Mouse (Mus musculus) lung, postnatal 36 days (tissue): Measurements from ENCODE around the gene Fgfr2.
"Not testable (repeated sequence)": the region's sequence is repeated elsewhere in the genome, so short reads cannot be mapped to it uniquely, and the experiment has no call there.

Experiments
- DNase-seq: peaks from one replicate; pipeline ENCODE4 v3.0.0; 2022; ENCODE audit warnings: mixed read lengths

The Fgfr2 gene

GRCm38 (mm10) chr7:132556575-132556974 is 566.6 kb downstream of the Fgfr2 start:
- DNase-seq = no peak

GRCm38 (mm10) chr7:132555911-132556310 is 567.2 kb downstream of the Fgfr2 start:
- no peak for DNase-seq

- DNase-seq = peak; percentile 35
Observed at GRCm38 (mm10) chr7:132554091-132554490, 569.1 kb downstream of the Fgfr2 start.

GRCm38 (mm10) chr7:132551351-132552126 is 571.6 kb downstream of the Fgfr2 start:
- DNase-seq = peak; percentile 98

- no peak for DNase-seq
Observed at GRCm38 (mm10) chr7:132547126-132547525, 576.0 kb downstream of the Fgfr2 start.

GRCm38 (mm10) chr7:132542427-132542826 is 580.7 kb downstream of the Fgfr2 start:
- no peak for DNase-seq

- no peak for DNase-seq
Observed at GRCm38 (mm10) chr7:132541566-132541965, 581.6 kb downstream of the Fgfr2 start.

GRCm38 (mm10) chr7:132540597-132540996 is 582.6 kb downstream of the Fgfr2 start:
- DNase-seq = no peak

GRCm38 (mm10) chr7:132529206-132529605 is 593.9 kb downstream of the Fgfr2 start:
- no peak for DNase-seq

- no peak for DNase-seq
Observed at GRCm38 (mm10) chr7:132513419-132513982, 609.6 kb downstream of the Fgfr2 start.

- DNase-seq = no peak
Observed at GRCm38 (mm10) chr7:132509110-132509509, 614.0 kb downstream of the Fgfr2 start.

GRCm38 (mm10) chr7:132507361-132507760 is 615.8 kb downstream of the Fgfr2 start:
- peak; percentile 15 for DNase-seq

GRCm38 (mm10) chr7:132506226-132506625 is 616.9 kb downstream of the Fgfr2 start:
- DNase-seq = no peak

- not testable (repeated sequence) for DNase-seq
Observed at GRCm38 (mm10) chr7:132502445-132502844, 620.7 kb downstream of the Fgfr2 start.

GRCm38 (mm10) chr7:132497142-132497541 is 626.0 kb downstream of the Fgfr2 start:
- DNase-seq = no peak

- DNase-seq = no peak
Observed at GRCm38 (mm10) chr7:132494263-132494662, 628.9 kb downstream of the Fgfr2 start.

GRCm38 (mm10) chr7:132493632-132494031 is 629.5 kb downstream of the Fgfr2 start:
- no peak for DNase-seq

GRCm38 (mm10) chr7:132491902-132492301 is 631.2 kb downstream of the Fgfr2 start:
- no peak for DNase-seq

- no peak for DNase-seq
Observed at GRCm38 (mm10) chr7:132487361-132487760, 635.8 kb downstream of the Fgfr2 start.

GRCm38 (mm10) chr7:132486403-132487178 is 636.6 kb downstream of the Fgfr2 start:
- DNase-seq = no peak

- no peak for DNase-seq
Observed at GRCm38 (mm10) chr7:132484424-132484823, 638.7 kb downstream of the Fgfr2 start.

GRCm38 (mm10) chr7:132480696-132481306 is 642.3 kb downstream of the Fgfr2 start:
- no peak for DNase-seq

- DNase-seq = no peak
Observed at GRCm38 (mm10) chr7:132478295-132478809, 644.8 kb downstream of the Fgfr2 start.
